Mouse (Mus musculus) embryonic fibroblast, embryonic 13.5 days (primary cell): ENCODE results near the gene Mtcl1.

Experiments used
- CTCF ChIP-seq: IDR thresholded peaks from 2 replicates; pipeline ENCODE4 v1.5.1; 2011; ENCODE audit warnings: mild to moderate bottlenecking, control low read depth, low read length, moderate library complexity, borderline replicate concordance; ENCODE audit not compliant: insufficient read depth
- POLR2A ChIP-seq: IDR thresholded peaks from 2 replicates; pipeline ENCODE4 v1.6.1; 2011; ENCODE audit warnings: low read depth, mild to moderate bottlenecking, control low read depth, low read length, moderate library complexity

DNA sequence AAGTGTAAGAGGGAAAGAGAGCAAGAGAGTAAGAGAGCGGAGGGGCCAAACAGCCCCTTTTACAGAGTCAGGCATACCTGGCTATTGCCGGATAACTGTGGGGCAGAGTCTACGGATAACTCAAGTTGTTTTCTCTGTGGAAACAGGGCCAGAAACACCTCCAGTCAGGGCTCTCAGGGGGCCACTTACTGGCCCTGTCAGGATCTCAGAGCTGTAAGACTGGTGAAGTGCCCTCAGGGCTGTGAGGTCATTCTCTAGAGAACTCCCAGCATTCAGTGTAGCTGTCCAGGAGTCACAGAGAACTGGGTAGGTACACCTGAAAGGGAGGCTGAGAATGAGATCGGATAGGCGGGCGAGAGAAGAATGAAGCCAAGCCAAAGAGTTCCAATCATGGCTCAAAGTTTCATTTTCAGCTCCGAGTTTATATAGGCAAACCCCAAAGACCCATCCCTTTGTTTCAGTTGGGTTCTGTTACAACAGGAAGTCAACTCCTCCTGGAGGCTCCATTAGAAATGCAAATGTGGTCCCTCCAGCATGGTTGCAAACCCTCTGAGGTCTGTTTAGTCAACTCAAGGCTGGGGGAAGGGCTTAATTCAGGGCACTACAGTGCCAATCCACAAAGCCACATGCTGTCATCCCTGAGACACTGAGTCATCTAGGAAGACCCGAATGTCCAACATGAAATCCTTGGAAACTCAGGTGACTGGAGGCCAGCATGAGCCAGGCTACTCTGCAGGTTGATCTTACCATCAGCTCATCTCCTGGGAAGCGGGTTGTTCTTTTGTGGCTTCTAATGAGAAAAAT lies 34.3 kb upstream of the Mtcl1 start:
- TF ChIP-seq POLR2A: no peak
- no peak for TF ChIP-seq CTCF
